Mouse (Mus musculus): ENCODE results near the gene Rps6kc1.

Rps6kc1 gene

GRCm38 (mm10) chr1:190898899-190899575 is 12.5 kb downstream of the Rps6kc1 start:
- no peak for DNase-seq

DNA sequence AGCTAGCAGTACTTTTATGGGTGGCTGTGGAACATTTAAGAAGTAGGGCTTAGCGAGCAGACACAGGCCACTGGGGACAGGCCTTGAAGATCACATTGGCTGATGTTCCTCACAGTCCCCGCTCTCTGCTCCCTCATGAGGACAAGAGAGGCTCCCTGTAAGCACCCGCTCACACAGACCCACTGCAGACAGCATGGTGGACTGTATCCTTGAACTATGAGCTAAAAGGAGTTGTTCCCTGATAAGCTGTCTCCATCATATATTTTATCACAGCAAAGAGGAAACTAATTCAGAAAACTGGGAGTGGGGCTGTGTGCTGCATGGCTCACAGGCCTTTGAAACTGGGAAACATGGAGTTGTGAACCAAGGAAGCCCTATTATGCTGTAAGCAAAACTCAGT is 13.4 kb downstream of the Rps6kc1 start:
- no peak for DNase-seq

DNA sequence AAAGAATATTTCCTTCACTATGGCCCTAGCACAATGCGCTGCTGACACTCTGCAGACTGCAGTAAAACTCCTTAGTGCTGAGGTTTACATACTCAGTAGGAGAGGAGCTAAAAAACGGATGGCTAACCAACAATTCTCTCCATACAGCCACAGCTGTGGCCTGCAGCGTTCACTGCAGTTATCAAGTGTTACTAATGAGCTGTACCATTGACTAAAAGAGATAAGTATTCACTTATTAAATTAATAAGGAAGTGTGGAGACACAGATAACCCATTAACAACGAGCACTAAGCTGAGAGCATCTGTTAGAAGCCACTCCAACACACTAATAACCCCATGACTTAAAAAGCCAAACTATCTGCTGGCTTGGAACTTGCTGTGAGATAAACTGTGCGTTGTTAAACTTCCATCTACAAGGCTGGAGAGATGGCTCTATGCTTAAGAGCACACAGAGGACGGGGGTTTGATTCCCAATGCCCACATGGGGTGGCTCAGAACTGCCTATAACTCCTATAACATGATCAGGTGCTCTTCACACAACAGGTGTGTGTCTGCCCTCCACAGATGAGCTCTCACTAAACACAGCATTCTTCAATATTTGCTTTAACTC is 17.9 kb downstream of the Rps6kc1 start:
- DNase-seq: no peak

- no peak for DNase-seq
Measured at GRCm38 (mm10) chr1:190888646-190889045, 22.9 kb downstream of the Rps6kc1 start.

- DNase-seq: no peak
Measured at GRCm38 (mm10) chr1:190888031-190888430, 23.5 kb downstream of the Rps6kc1 start.

- no peak for DNase-seq
Measured at GRCm38 (mm10) chr1:190886014-190886413, 25.6 kb downstream of the Rps6kc1 start.

- peak; percentile 64 for DNase-seq
Measured at GRCm38 (mm10) chr1:190881422-190881821, 30.1 kb downstream of the Rps6kc1 start.

DNA sequence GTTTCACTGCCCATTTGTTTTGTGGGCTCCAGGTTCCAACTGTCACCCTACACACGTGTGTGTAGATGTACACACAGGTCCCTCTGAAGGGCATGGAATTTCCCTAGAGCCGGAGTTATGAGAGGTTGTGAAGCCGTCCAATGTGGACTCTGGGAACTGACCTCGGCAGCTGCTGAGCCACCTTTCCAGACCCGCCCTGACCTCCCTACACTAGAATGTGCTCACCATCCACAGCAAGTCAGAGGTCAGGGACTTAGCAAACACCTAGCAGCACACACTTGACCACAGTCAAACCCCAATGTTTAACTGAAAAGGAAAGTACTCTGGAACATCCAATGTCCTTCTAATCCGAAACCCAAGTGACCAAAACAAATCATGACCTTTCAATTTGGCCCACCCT is 30.9 kb downstream of the Rps6kc1 start:
- no peak for DNase-seq

GRCm38 (mm10) chr1:190875751-190876150 is 35.8 kb downstream of the Rps6kc1 start:
- no peak for DNase-seq

DNA sequence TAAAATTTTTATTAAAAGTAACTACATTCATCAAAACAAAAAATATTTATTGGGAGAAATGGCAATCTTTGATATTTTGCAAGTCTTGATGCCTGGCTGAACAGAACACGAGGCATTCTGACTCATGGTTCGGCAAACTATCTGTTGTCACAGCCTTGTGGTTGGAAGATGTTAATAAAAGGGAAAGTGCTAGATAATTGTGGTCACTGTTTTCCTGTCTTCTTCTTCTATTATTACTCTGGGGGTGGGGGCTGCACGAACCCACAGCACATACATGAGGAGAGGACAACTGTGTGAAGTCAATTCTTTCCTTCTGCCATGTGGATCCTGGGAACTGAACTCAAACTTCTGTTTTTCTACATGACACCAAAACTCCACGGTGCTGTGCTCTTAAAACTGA is 36.5 kb downstream of the Rps6kc1 start:
- no peak for DNase-seq

- no peak for DNase-seq
Measured at GRCm38 (mm10) chr1:190871068-190871467, 40.5 kb downstream of the Rps6kc1 start.

GRCm38 (mm10) chr1:190869996-190870395 is 41.6 kb downstream of the Rps6kc1 start:
- no peak for DNase-seq

DNA sequence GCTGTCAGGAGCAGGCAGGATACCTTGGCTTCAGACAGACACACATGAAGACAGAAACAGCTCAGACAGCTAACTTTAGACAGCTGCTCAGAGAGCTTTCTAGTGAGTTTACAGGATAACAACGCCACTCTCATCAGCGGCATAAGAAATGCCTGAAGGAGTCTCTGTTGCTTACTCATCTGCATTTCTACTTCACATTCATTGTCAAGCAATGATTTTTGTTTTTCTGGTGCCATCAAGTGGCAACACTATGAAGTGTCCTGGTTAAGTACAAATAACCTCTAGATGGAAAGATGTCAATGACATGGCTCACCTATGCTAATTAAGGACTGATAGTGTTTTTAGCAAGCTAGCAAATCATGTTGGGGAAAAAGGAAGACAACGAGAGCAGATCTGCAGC is 42.8 kb downstream of the Rps6kc1 start:
- DNase-seq: no peak

GRCm38 (mm10) chr1:190861626-190862025 is 49.9 kb downstream of the Rps6kc1 start:
- peak; percentile 56 for DNase-seq

DNA sequence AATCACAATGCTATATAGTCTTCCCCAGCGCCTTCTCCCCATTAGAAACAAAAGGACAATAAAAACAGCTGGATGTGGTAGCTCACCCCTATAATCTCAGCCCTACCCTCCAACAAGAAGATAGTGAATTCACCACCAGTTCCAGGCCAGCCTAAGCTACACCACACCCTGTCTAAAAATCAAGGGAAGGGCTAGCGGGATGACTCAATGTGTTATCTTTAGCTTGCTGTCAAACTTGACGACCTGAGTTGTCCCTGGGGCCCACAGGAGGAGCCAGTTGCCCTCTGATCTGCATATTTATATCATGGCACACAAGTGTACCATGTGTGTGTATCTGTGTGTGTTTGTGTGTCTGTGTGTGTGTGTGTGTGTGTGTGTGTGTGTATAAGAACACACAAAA is 57.1 kb downstream of the Rps6kc1 start:
- no peak for DNase-seq

- no peak for DNase-seq
Measured at GRCm38 (mm10) chr1:190849162-190849865, 62.3 kb downstream of the Rps6kc1 start.

DNA sequence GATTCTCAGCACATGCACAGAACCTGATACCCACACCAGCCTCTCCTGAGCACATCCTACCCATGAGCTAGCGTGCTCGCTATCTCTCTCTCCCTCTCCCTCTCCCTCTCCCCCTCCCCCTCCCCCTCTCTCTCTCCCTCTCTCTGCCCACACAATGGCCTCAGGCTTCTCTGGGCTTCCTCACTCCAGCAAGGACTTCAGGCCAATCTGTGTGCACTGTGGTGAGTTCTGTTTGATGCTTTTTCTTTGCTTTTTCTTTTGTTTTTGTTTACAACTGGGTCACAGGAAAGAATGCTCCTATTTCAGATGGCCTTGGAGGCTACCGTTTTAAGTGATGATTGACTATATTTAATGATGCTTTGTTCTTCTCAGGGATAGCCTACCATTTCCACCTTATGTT is 62.9 kb downstream of the Rps6kc1 start:
- DNase-seq: no peak

DNA sequence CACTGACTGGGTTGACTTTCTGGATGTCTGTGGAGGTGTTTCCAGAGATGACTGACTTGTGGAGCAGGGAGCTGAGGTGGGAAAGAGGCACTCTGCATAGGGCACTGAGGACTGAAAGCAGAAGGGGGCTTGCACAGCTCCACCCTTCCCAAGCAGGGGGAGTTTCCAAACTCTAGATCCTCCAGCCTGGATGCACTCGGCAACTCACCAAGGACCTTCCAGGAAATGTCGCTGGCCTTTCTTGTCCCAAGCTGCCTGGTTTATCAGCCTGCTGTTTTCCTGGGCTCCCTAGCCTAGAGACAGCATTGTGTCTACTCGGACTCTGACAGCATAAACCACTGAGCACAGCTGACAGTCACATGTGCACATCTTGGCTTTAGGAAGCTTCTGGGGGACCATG is 64.6 kb downstream of the Rps6kc1 start:
- no peak for DNase-seq

DNA sequence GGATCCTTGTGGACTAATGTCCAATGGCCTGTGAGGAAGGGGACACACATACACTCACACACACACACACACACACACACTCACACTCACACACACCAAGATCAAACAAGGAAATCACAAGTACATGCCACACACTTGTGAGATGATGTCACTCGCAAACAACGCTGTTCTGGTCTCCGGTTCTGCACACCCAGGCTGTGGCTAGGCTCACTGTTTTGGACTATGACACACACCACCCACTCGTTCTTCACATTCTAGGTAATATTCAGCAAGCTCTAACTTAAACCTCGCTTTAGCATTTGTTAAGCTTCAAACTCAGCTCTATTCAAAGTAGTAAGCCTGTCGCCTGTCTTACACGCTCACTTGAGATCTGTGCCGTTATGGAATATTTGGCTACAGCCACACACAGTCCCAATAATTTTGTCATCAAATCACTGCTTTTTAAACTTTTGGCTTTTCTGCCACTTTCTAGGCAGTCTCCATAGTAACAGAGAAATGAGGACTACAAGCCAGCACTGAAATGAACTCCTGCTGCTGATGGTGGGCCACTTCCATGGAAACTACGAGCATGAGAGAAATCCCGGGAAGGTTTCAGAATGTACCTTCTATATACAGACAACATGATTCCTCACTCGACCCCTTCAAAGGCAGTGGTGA is 65.4 kb downstream of the Rps6kc1 start:
- DNase-seq: no peak

GRCm38 (mm10) chr1:190845419-190845818 is 66.2 kb downstream of the Rps6kc1 start:
- no peak for DNase-seq

- no peak for DNase-seq
Measured at GRCm38 (mm10) chr1:190844356-190844755, 67.2 kb downstream of the Rps6kc1 start.

GRCm38 (mm10) chr1:190836046-190836445 is 75.5 kb downstream of the Rps6kc1 start:
- DNase-seq: no peak

- no peak for DNase-seq
Measured at GRCm38 (mm10) chr1:190834201-190834907, 77.2 kb downstream of the Rps6kc1 start.
